Mouse (Mus musculus): ENCODE measurements around the gene Nt5dc3.
A peak's percentile ranks its signal among the peaks of the same experiment; 100 is the strongest.

The Nt5dc3 gene

DNA sequence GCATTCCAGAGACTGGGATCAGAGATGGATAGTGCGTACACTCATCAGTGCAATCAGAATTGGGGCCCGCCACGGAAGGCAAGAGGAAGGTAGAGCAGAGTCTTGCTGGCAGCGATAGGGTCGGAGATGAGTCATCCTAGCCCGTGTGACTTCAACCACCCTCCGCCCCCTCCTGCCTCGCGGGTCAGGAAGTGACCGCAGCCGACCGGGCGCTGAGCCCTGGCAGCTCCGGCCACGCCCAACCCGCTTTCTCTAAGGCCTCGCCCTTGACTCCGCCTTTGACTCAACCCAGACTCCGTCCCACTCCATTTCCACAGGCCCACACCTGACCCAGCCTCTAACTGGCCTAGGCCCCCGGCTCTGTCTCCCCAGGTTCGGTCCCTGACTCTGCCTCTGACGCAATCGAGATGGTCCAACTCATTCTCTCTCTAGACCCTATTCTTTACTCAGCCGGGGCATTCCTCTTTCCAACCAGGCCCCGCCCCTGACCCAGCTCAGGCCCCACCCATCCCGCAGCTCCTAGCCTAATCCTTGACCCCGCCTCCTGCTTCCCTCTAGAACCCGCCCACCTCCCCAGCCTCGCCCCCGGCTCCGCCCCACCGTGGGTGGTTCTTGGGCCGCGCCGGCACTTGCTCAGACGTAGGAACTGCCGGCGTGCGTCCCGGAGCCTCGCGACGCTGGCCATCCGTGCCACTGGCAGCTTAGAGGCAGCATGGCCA, at the start of gene Nt5dc3:
TSS of gene Nt5dc3 (plus strand) at position 608 of the 719 bp plus-strand sequence.
- DNase-seq (ENCODE audit: low read depth in 1 of 2, low spot score in 2 of 2), result peak; percentile 95 to 98

DNA sequence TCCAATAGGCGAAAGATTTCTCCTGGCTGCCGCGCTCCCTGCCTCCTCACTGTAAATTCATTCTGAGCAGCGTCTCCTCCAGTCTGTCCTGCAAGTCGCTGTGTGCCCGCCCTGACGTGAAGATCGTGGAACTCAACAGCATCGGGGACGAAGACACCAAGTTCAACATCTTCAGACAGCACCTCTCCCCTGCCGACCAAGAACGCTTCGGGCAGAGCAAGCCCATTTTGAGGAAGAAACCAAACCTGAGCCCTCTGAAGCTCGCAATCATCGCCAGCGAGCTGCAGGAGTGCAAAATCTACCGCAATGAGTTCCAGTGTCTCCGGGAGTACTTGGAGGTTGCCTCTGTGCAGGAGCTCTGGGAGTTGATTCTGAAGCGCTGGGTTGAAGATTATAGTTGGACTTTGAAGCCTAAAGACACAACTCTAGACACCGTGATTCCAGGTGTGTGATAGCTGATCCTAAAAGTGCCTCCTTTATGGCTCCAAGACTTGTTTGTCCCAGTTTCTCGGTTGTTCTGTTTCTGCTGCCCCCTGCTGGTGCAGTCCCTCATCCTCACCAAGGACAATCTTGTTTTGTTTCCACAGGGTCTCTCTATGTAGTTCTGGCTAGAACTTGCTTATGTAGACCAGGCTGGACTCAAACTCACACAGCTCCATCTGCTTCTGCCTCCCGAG, 47.8 kb upstream of the Nt5dc3 start:
- DNase-seq (ENCODE audit: low read depth in 1 of 2, low spot score in 2 of 2), result peak in 1 of 2 experiments; percentile 58

DNA sequence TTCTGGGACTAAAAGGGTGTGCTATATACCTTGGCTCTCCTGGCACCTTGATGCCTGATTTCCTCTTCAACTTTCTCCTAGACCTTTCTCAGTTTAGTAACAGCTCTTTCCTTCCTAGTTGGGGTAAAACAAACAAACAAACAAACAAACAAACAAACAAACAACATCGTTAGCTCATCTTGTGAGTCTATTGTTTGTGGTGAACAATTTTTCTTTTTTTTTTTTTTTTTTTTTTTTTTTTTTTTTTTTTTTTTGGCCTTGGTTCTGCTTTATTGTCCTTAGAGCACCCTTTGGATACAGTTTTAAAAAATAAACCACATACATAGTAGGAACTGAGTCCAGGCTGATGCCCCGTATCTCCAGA, 47.3 kb upstream of the Nt5dc3 start:
- DNase-seq (ENCODE audit: low read depth in 1 of 2, low spot score in 2 of 2), result no peak

DNA sequence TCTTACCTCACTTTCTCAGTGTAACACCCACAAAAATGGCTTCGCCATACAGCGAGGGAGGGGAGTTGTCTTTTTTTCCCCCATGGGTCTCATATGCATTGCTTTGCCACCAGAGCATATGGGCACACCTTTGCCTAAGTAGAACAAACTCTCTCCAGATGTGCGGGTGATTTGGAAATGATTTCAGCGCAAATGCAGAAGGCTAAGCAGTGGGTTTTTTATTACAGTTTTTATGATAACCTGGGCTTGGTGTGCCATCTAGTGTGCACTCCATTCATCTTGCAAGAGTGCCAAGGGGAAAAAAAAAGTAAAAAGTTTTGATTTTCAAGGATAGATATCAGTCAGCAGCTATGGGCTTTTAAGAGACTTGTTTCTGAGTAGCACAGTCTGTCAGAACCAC, 43.8 kb upstream of the Nt5dc3 start:
- DNase-seq (ENCODE audit: low read depth in 1 of 2, low spot score in 2 of 2), result no peak

DNA sequence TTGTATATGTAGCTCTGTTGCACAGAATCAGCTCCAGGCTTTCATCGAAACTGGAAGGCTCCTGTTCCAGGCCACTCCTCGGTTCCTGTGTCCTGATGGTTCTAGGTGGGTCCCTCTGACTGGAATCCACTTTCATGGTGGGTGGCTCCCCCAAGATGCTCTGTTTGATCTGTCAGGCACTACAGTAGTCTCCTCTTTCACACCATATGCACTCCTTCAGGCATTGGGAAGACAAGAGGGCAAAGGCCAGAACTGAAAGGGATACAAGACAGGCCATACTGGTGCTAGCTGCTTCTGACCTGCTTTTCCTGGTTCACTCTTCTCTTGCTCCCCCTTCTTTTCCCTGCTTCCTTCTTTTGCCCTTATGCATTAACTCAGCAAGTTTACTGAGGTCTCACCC, 35.9 kb upstream of the Nt5dc3 start:
- no peak for DNase-seq (ENCODE audit: low read depth in 1 of 2, low spot score in 2 of 2)

DNA sequence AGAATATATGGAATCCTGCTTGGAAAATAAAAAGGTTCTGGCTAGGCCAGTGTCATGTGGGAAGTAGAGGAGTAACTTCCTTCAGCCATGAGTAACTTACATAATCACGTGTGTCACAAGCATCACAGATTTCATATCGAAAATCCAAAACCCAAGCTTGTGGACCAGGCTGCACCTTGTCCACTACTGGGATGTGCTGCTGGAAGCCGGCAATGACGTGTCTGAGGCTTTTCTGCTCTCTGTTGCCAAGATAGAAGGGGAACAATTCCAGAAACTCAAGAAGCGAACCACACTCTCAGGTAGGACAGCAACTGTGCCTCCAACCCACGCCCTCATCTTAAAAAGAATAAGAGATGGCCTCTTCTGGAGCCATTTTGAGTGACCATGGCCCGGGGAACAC, 34.5 kb upstream of the Nt5dc3 start:
- no peak for DNase-seq (ENCODE audit: low read depth in 1 of 2, low spot score in 2 of 2)

DNA sequence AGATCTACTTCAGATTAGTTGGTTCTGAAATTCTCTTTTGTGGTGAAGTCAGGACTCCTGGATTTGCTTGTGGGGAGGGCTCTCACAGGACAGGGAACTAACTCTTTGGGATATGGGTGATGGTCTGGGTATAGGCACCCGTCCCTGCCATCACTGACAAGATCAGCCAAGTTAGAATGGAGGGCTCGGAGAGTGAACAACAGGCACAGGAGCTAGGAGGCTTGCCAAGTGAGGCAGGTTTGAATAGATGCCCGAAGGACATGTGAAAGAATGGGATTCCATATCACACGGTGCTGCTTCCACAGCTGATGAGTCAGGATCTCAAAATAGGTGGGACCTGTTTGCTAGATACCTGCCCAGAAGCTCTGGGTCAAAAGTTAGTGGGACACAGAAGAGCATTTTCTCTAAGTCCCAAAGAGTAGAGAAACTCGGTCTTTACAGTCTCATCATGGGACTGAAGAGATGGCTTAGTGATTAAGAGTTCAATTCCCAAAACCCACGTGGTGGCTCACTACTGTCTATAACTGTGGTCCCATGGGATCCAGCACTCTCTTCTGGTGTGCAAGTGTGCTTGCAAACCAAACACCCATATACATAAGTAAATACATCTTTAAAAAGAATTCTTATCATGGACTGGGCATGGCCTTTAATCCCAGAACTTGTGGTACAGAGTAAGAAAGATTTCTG, 22.8 kb upstream of the Nt5dc3 start:
- DNase-seq (ENCODE audit: low read depth in 1 of 2, low spot score in 2 of 2), result no peak

DNA sequence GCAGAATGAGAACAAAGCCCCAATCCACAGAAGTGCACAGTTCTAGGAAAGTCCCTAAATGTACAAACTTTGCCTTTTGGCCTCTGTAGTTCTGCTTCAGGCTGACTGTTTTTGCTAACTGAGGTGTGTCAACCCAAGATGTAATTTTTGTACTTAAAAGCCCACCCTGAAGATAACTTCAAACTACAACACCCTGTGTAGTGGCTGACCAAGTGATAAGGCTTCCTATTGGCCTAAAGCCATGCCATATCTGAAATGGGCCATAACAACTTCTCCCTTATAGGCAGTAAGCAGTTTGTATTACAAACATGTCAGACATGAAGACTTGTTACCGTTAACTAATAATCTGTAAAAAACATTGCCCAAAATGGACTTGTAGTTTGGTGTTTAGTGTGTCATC, 21.1 kb upstream of the Nt5dc3 start:
- DNase-seq (ENCODE audit: low read depth in 1 of 2, low spot score in 2 of 2), result no peak

DNA sequence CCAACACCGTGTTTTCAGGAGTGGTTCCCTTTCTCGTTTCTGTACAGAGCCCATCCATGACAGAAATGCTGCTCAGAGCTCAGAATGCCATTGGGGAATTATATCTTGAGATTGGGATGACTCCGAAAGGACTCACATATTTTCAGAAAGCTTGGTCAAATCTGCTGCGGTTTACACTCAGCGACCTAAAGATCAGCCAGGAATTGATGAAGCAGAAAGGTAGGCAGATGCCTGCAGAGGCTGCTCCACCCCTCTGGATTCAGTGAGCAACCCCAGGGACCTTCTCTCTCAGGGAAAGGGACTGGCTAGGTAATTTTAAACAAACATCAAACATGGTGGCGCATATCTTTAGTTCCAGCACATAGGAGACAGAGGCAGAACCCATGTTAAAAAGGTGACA, 20.6 kb upstream of the Nt5dc3 start:
- no peak for DNase-seq (ENCODE audit: low read depth in 1 of 2, low spot score in 2 of 2)

DNA sequence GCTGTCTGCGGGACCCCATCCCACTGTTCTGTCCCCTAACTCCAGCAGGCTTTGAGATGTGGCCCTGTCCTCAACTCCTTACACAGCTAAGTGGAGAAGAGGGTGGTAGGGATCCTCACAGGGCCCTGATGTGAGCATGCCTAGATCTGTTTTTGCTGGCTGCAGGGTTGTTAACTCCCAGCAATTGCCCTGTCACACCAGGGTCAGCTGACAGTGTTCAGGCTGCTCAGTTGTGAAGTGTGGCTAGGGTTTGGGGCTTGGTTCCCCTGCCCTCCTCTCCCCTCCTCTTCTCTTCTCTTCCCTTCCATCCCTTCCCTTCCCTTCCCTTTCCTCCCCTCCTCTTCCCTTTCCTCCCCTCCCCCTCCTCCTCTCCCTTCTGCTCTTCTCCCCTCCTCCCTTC, 17.6 kb upstream of the Nt5dc3 start:
- DNase-seq (ENCODE audit: low read depth in 1 of 2, low spot score in 2 of 2), result no peak

DNA sequence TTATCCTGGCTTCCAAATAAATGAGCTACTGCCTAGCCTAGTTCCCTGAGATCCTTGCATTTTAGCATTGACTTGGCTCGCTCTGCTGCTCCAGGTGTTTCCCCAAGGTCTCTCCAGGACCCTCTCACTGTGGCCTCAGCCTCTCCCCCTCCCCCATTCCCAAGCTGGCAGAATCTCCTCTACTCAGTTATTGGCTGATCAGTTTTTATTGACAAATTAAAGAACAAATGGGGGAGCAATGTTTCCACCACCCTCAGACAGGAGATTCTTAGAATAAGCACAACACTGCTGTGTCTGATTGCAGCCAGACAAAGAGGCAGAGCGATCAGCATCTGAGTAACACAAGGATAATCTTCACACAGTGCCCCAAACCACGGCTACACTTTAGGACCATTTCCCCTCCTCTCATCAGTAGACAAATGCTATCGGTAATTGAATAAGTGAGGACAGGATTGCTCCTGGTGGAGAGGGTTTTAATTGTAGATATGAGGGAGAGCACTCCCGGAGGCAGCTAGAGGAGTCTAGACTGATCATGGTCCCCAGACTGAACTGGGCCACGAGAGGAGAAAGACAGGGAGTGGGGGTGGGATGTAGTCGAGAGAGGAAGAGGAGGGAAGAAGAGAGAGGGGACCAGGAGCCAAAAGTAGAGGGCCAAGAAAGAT, 17.0 kb upstream of the Nt5dc3 start:
- DNase-seq (ENCODE audit: low read depth in 1 of 2, low spot score in 2 of 2), result no peak

DNA sequence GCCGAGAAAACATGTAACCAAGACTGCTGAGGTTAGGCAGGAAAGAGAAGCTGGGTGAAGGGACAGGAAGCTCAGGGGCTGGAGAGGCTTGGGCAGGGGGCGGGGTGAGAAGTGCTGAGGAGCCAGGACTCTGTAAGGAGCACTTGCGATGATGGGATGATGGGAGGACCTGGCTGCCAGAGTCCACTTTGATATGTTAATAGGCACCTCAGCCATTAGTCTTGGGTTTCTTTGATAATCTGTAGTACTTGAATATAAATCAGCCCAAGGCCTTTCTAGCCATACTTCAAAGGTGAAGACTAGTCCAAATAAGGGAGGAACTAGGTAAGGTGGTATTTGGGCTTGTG, 16.4 kb upstream of the Nt5dc3 start:
- DNase-seq (ENCODE audit: low read depth in 1 of 2, low spot score in 2 of 2), result no peak

DNA sequence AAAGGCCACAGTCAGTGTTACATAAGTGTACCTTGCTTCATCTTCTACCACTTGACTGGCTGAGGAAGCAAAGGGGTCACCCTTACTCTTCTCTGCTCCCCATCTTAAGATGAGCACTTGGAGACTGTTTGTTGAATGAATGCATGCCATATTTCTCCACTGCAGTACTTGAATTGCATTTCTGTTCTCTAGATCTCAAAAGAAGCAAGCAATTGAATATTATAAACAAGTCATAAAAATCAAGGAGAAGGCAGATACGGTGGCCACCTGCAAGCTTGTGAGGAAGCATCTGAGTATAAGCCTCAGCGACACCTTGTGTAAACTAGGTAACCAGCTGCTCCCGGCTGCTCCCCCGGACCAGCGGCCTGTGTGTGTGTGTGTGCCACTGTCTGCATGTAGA, 15.1 kb upstream of the Nt5dc3 start, which contains the start of gene Gm49358:
TSS of gene Gm49358 (plus strand) at position 301 of the 400 bp plus-strand sequence.
- DNase-seq (ENCODE audit: low read depth in 1 of 2, low spot score in 2 of 2), result no peak

DNA sequence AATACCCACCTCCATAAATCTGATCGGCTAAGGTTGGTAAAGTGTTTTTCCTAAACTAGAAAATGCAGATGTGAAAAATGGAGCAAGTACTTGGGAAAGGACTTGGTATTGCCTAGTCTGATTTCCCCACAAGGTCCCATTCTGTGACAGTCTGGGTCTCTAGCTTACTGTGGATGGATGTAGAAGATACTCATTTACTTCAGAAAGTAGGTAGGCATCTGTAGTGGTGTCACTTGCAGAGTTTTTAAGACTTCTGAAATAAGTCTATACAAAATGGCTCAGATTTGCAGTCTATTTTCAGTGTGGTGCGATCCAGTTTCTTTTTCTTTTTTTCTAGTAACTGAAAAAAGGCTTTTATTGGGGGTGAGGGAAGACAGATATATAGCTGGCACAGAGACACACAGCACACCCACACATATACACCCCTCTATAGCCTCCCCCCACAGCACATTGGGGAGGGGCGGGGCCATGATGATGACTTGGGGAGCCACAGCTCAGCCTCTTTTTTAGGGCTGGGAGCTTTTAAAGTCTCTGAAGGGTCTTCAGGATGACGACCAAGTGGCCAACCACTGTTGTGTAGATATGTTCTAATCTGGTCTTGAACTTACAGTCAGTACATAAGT, 13.3 kb upstream of the Nt5dc3 start:
- no peak for DNase-seq (ENCODE audit: low read depth in 1 of 2, low spot score in 2 of 2)

DNA sequence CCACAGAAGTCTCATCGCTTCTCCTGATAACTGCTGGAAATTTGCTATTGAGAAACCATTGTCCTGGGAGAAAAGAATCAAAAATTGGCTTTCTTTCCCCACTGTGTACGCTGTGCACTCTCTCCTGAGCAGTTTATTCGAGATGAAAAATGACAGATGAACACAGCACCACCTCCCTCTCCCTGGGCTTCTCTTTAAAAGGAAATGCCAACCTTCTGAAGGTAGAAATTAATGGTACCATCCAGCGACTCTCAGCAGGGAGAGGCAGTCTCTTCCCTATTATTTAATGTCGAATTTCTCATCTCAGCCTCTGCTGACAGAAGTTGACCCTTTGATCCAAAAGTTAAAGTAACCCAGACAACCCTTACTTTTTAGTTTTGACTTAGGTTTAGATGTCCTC, 9.6 kb upstream of the Nt5dc3 start:
- no peak for DNase-seq (ENCODE audit: low read depth in 1 of 2, low spot score in 2 of 2)

DNA sequence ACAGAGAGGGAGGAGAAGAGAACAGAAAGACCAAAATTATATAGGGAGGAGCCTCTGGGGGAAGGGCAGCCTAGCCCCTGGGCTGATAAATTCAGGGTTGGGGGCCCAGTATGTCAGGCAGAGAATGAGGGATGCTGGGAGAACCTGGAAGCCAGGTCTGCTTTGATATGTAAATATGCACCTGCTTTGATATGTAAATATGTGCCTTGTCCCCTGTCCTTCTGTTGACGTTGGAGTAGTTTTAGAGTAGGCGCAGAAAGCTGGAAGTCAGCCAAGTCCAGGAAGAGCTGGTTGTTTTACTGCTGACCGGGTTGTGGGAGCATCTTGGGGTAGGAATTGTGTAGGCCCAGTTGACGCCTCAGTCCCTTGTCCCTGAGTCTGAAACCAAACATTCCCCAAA, 9.0 kb upstream of the Nt5dc3 start:
- DNase-seq (ENCODE audit: low read depth in 1 of 2, low spot score in 2 of 2), result no peak

DNA sequence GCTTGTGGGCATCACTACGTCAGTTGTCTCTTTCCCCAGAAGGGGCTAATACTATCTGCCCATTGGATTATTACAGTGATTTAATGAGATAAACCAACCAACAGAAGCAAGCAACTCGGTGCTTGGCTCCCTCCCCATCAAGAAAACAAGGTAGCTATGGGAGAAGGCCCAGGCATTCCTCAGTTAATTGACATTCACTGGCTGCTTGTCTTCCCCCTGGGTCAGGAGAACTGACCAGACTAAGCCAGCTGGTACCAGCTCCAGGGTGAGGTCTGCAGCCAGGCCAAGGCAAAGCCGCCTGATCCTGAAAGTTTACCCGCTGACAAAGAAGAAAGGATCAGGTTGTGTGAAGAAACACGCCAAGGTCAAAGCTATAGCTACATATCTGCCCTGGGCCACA, 7.1 kb upstream of the Nt5dc3 start:
- no peak for DNase-seq (ENCODE audit: low read depth in 1 of 2, low spot score in 2 of 2)

DNA sequence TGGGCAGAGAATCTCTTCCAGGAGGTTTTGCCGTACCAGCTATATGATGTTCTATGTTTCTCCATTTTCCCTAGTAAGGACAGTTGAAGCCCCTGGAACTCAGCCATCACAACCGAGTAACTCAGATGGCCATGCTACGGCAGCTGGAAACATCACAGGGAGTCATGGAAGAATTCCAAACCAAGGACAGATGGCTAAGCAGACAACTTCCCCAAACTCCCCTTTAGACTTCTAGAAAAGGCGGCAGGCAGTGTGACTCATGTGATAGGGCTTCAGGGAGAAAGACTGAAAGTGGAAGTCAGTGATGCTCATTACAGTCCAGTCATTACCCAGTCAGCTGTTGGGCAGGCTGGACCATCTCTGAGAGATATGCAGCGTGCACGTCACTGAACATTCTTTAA, 6.6 kb upstream of the Nt5dc3 start:
- peak; percentile 19 to 32 for DNase-seq (ENCODE audit: low read depth in 1 of 2, low spot score in 2 of 2)

DNA sequence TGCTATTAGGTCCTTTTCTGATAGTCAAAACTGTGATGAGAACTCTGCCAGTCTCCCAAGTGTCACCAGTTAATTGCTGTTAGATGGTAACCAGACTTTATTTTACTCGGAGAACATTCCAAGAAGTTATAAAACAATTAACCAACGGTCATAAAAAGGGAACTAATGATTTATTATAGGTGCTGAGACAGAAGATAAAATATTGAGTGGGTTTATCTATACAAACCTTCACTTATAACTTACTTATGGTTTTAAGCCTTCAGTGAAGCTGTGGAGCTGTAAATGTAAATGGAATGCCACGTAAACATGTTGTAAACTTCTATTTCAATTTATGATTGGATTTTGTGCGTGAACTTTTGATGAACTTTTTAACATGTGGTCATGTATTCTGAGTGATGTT, 5.4 kb upstream of the Nt5dc3 start:
- DNase-seq (ENCODE audit: low read depth in 1 of 2, low spot score in 2 of 2), result no peak

DNA sequence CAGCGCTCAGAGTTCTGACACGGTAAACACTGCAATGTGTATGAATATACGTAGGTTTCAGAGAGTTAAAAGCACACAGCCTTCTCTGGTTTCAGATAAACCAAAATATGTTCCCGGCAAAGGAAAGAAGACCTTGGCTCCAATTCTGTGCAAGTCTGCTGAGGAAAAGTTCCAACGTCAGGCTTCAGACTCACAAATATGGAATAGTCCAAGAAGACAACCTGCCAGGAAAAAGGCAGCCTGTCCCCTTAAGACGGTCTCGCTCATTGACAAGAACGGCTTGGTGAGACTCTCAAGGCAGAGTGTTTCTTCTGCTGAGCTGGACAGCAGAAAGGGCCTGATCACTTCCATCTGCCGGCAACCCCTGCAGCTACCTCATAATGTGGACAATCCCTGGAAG, 2.5 kb upstream of the Nt5dc3 start:
- no peak for DNase-seq (ENCODE audit: low read depth in 1 of 2, low spot score in 2 of 2)

DNA sequence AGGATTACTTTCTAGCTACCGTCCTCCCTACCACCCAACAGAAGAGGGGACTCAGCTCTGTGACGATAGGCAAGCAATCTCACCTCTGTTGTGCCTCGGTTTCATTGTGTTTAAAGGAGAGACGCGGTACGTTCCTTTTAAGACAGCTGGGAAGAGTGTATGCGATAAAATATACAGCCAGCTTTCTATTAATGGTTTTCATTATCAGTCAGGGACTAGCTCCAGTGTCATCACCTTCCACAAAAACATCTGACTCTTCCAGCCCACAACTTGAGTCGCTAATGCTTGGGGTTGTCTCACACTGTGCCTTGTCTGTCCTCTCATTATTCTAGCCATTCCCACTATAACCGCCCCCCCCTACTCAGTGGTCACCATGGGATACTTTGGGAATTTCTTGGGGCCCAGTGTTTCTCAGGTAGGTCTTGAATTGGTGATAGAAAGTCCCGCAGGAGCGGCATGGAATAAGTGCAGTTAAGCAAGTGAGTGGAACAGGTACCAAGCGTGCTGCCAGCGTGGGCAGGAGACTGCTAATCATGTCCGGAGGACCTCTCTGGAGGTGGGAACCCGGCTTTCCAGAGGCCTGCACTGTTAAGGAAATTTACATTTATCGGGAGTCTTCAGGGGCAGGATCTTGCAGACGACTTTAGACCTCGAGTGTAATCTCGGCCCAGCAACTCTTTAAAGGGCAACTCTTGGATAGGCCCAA, 1.0 kb upstream of the Nt5dc3 start:
- DNase-seq (ENCODE audit: low read depth in 1 of 2, low spot score in 2 of 2), result no peak
